Mouse (Mus musculus): ENCODE measurements around the gene Lrg1. TPM values are rescaled to one million over a fixed set of nuclear protein-coding genes. Genes with fewer than 3 reads are reported as not detected.

The Lrg1 gene
- polyA plus RNA-seq, 1 experiment from 2014 or later, result not detected

- H3K36me3 ChIP-seq (ENCODE audit: control insufficient read depth, insufficient read depth, low read length), result no peaks in the 10 kb centered on the region
- DNase-seq (ENCODE audit: low spot score), result no peak
- H3K4me3 ChIP-seq (ENCODE audit: low read depth, low read length), result peak overlapping the region; percentile 34
- 2% methylated on average over 36 of the region's 47 CpGs for WGBS
- peak; percentile 38 for ATAC-seq (replicated peaks; ENCODE audit: low FRiP score, low TSS enrichment, low read depth)
- H3K27me3 ChIP-seq (replicated peaks; ENCODE audit: control insufficient read depth, insufficient read depth, low read length), result peaks cover 63% of the 10 kb centered on the region
- peaks cover 19% of the 10 kb centered on the region for H3K4me1 ChIP-seq (replicated peaks; ENCODE audit: control insufficient read depth, insufficient read depth, low read length)
- H3K9ac ChIP-seq (ENCODE audit: low read length), result 0 out of 2 replicates have a peak overlapping the region, but pooled peaks have one; percentile 13
- no peak overlapping the region for H3K27ac ChIP-seq (ENCODE audit: low read depth)
- no peaks in the 10 kb centered on the region for H3K9me3 ChIP-seq (ENCODE audit: control insufficient read depth, low read length)
- peak overlapping the region; percentile 55 for H3K4me2 ChIP-seq (ENCODE audit: low read length)
These were observed 20.2 kb upstream of the Lrg1 start for GRCm38 (mm10) chr17:56141702-56142605.

DNA sequence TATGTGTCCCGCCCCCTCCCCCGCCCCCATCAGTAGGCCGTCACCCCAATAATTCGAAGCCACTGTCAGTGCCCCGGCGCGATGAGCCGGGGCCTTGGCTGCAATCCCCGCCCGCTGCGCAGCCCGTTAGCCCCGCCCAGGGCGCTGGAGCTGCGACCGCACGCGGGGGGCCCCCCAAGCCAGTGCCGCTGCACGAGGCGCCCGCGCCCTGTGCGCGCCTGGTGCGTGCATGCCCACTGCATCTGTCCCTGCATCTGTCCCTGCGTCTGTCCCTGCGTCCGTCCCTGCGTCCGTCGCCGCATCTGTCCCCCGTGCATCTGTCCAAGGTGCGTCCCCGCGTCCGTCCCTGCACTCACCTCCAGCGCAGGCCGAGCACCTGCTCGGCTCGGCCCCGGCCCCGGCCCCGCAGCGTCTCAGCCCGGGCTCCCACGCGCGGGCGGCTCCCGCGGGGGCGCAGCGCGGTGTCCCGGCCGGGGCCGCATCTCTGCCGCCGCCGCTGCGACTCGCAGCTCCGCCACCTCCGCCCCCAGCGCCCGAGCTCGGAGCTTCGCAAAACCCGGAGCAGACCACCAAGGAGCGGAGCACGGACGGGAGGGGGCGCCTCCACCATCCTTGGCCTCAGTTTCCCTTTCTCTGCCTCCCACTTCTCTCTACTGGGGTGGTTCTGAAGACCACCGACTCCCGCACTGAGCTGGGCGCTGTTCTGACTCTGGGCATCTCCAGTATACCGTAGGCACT lies 18.2 kb upstream of the Lrg1 start, which contains the start of gene Sema6b:
Gene Sema6b, minus strand, starts transcription at position 486 of the 738 bp plus-strand sequence.
- Histone ChIP-seq H3K36me3 (ENCODE audit: control insufficient read depth, insufficient read depth, low read length) (no peaks in the 10 kb centered on the region), H3K27me3 (replicated peaks; ENCODE audit: control insufficient read depth, insufficient read depth, low read length) (peaks cover 55% of the 10 kb centered on the region), H3K9me3 (ENCODE audit: control insufficient read depth, low read length) (no peaks in the 10 kb centered on the region), H3K4me3 (ENCODE audit: low read depth, low read length) (peak within 1 kb of the TSS; percentile 53), H3K4me2 (ENCODE audit: low read length) (peak within 1 kb of the TSS; percentile 98), H3K4me1 (replicated peaks; ENCODE audit: control insufficient read depth, insufficient read depth, low read length) (peaks cover 19% of the 10 kb centered on the region), H3K9ac (ENCODE audit: low read length) (peak within 1 kb of the TSS; percentile 37), H3K27ac (ENCODE audit: low read depth) (no peak within 1 kb of the TSS)
- WGBS, result 1% methylated on average over 71 of the region's 79 CpGs
- DNase-seq (ENCODE audit: low spot score) (peak; percentile 78), ATAC-seq (replicated peaks; ENCODE audit: low FRiP score, low TSS enrichment, low read depth) (peak; percentile 28; the same call in 1 of the 2 replicates)

- DNase-seq (ENCODE audit: low spot score) (no peak), ATAC-seq (replicated peaks; ENCODE audit: low FRiP score, low TSS enrichment, low read depth) (peak; percentile 1; the same call in 1 of the 2 replicates)
- Histone ChIP-seq H3K9ac (ENCODE audit: low read length) (no peak overlapping the region), H3K27me3 (replicated peaks; ENCODE audit: control insufficient read depth, insufficient read depth, low read length) (peaks cover 55% of the 10 kb centered on the region), H3K4me3 (ENCODE audit: low read depth, low read length) (peak overlapping the region; percentile 53), H3K9me3 (ENCODE audit: control insufficient read depth, low read length) (no peaks in the 10 kb centered on the region), H3K4me2 (ENCODE audit: low read length) (peak overlapping the region; percentile 98), H3K4me1 (replicated peaks; ENCODE audit: control insufficient read depth, insufficient read depth, low read length) (peaks cover 22% of the 10 kb centered on the region), H3K36me3 (ENCODE audit: control insufficient read depth, insufficient read depth, low read length) (no peaks in the 10 kb centered on the region), H3K27ac (ENCODE audit: low read depth) (no peak overlapping the region)
- WGBS, result 11% methylated on average over 21 of the region's 21 CpGs
These were observed 17.6 kb upstream of the Lrg1 start for GRCm38 (mm10) chr17:56139355-56139754.

DNA sequence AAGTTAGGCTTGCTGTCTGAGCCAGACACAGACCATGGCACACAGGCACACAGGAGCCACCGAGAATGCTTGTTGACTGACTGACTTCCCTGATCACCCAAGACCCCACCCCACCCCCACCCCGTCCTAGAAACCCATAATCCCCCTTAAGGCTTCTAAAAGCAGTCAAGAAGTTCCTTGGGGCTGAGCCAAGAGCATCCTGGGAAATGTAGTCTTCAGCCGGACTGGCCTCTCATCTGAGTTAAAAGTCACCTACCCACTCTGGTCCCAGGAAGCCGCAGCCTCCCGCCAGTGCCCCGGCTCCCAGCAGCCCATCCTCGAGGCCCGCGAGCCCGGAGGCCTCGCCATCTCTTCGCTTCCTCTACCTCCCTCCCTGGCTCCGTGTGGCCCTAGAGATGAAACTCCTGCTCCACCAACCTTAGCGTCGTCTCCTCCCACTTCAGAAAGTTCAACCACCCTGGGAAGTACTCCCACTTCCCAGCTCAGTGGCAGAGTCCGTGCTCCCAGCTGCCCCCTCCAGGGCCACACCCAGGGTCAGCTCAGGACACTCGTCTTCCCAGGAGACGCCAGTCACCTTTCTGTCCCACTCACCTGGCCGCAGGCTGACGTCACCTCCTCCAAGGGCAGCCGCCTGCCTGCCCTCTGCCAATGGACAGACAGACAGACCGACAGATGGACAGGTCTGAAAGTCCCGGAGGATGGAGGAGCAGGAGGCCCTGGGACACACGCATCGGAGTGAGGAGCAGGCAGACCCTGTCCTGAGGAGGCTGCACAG lies 16.2 kb upstream of the Lrg1 start:
- H3K9me3 ChIP-seq (ENCODE audit: control insufficient read depth, low read length), result no peaks in the 10 kb centered on the region
- no peak overlapping the region for H3K9ac ChIP-seq (ENCODE audit: low read length)
- no peaks in the 10 kb centered on the region for H3K36me3 ChIP-seq (ENCODE audit: control insufficient read depth, insufficient read depth, low read length)
- ATAC-seq (replicated peaks; ENCODE audit: low FRiP score, low TSS enrichment, low read depth) (no peak), DNase-seq (ENCODE audit: low spot score) (no peak)
- no peak overlapping the region for H3K27ac ChIP-seq (ENCODE audit: low read depth)
- H3K4me1 ChIP-seq (replicated peaks; ENCODE audit: control insufficient read depth, insufficient read depth, low read length), result peaks cover 33% of the 10 kb centered on the region
- H3K27me3 ChIP-seq (replicated peaks; ENCODE audit: control insufficient read depth, insufficient read depth, low read length), result peaks cover 49% of the 10 kb centered on the region
- H3K4me2 ChIP-seq (ENCODE audit: low read length), result peak overlapping the region; percentile 32
- 16% methylated on average over 25 of the region's 25 CpGs for WGBS
- no peak overlapping the region for H3K4me3 ChIP-seq (ENCODE audit: low read depth, low read length)

DNA sequence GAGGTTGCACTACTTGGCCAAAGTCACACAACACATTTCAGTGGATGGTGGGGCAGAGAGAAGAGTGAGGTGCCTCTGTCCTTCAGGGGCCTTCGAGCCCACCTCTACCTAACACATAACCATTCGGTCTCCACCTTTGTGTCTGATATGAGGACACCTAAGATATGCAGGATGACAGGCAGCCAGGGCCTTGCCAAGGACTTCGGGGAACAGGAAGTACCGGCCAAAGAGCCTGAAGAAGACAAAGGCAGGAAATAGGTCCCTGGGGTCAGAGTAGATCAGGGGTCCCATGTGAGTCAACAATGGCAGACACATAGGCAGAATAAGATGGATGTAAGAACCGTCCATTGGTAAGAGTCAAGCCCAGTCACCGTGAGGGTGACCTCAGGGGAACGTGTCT lies 14.8 kb upstream of the Lrg1 start:
- Histone ChIP-seq H3K9ac (ENCODE audit: low read length) (no peak overlapping the region), H3K4me2 (ENCODE audit: low read length) (no peak overlapping the region), H3K4me3 (ENCODE audit: low read depth, low read length) (no peak overlapping the region), H3K27me3 (replicated peaks; ENCODE audit: control insufficient read depth, insufficient read depth, low read length) (peaks cover 35% of the 10 kb centered on the region), H3K36me3 (ENCODE audit: control insufficient read depth, insufficient read depth, low read length) (no peaks in the 10 kb centered on the region), H3K9me3 (ENCODE audit: control insufficient read depth, low read length) (no peaks in the 10 kb centered on the region), H3K4me1 (replicated peaks; ENCODE audit: control insufficient read depth, insufficient read depth, low read length) (peaks cover 24% of the 10 kb centered on the region), H3K27ac (ENCODE audit: low read depth) (no peak overlapping the region)
- WGBS, result 84% methylated on average over 7 of the region's 7 CpGs
- ATAC-seq (replicated peaks; ENCODE audit: low FRiP score, low TSS enrichment, low read depth), result no peak
- no peak for DNase-seq (ENCODE audit: low spot score)

DNA sequence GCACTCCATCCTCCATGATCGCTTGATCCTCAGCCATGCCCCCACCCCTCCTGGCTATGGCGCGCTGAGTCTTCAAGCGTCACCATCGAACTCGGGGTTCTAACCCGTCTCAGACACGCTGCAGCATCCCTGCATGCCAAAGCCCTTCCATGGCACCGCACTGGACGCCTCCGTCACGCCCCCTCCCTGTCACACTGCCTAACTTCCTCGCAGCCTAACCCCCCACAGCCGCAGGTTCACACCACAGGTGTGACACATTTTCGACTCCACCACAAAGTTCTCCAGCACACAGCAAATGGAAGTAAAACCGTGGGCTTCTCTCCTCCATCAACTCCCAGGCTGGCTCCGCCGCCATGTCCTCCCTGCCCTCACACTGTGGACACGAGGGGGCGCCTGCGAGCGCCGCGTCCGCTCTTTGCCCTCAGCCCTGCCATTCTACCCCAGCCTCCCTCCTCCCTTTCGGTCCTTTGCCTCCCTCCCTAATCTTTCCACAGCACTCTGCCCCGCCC lies 12.7 kb upstream of the Lrg1 start:
- Histone ChIP-seq H3K36me3 (ENCODE audit: control insufficient read depth, insufficient read depth, low read length) (no peaks in the 10 kb centered on the region), H3K9me3 (ENCODE audit: control insufficient read depth, low read length) (no peaks in the 10 kb centered on the region), H3K4me3 (ENCODE audit: low read depth, low read length) (peak overlapping the region; percentile 26), H3K4me1 (replicated peaks; ENCODE audit: control insufficient read depth, insufficient read depth, low read length) (peaks cover 21% of the 10 kb centered on the region), H3K27me3 (replicated peaks; ENCODE audit: control insufficient read depth, insufficient read depth, low read length) (peaks cover 14% of the 10 kb centered on the region), H3K9ac (ENCODE audit: low read length) (0 out of 2 replicates have a peak overlapping the region, but pooled peaks have one; percentile 11), H3K27ac (ENCODE audit: low read depth) (no peak overlapping the region), H3K4me2 (ENCODE audit: low read length) (peak overlapping the region; percentile 67)
- WGBS, result 2% methylated on average over 27 of the region's 27 CpGs
- peak; percentile 19 for ATAC-seq (replicated peaks; ENCODE audit: low FRiP score, low TSS enrichment, low read depth)
- DNase-seq (ENCODE audit: low spot score), result peak; percentile 79

DNA sequence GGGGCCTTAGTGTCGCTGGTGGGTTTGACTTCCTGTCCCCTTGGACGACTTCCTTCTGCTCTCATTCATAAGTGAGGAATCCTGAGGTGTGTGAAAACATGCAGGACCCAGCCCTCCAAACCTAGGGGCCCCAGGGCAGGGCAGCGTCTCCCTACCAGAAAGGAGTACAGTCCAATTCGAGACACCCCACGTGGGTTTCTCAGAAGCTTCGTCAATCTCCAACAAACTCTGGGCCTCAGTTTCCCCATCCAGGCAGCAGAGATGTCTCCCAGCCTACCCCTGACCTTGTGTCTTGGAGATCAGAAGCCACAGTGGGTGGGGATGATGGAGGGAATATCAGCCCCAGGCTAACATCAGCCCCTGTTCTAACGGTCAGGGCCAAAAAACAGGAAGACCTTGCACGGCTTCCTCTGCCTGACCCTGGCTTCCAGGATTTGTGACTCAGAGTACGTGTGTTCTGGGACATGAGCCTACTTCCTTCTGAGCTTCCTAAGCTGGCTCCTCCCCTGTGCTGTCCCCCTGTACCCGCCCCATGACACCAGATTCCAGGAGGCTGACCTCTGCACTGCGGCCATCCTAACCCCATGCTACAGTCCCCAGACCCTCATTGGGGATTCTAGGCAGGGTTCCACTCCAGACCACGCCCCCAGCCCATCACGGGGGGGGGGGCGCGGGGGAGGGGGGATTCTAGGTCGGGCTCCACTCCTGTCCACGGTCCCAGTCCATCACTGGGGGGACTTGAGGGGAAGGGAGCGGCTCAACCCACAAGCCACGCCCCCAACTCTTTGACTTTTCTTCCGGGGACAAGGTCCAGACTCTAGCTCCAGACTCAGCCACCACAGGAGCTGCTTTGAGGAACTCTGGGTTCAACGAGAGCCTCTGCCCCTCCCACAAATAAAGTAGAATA lies 11.9 kb upstream of the Lrg1 start:
- no peaks in the 10 kb centered on the region for H3K9me3 ChIP-seq (ENCODE audit: control insufficient read depth, low read length)
- DNase-seq (ENCODE audit: low spot score), result peak; percentile 78
- peak overlapping the region; percentile 67 for H3K4me2 ChIP-seq (ENCODE audit: low read length)
- peaks cover 6% of the 10 kb centered on the region for H3K27me3 ChIP-seq (replicated peaks; ENCODE audit: control insufficient read depth, insufficient read depth, low read length)
- WGBS, result 15% methylated on average over 21 of the region's 21 CpGs
- peak; percentile 87 for ATAC-seq (replicated peaks; ENCODE audit: low FRiP score, low TSS enrichment, low read depth)
- H3K36me3 ChIP-seq (ENCODE audit: control insufficient read depth, insufficient read depth, low read length), result no peaks in the 10 kb centered on the region
- peaks cover 18% of the 10 kb centered on the region for H3K4me1 ChIP-seq (replicated peaks; ENCODE audit: control insufficient read depth, insufficient read depth, low read length)
- H3K27ac ChIP-seq (ENCODE audit: low read depth), result peak overlapping the region; percentile 57
- H3K4me3 ChIP-seq (ENCODE audit: low read depth, low read length), result peak overlapping the region; percentile 26
- 0 out of 2 replicates have a peak overlapping the region, but pooled peaks have one; percentile 11 for H3K9ac ChIP-seq (ENCODE audit: low read length)
